ENCODE assay signal across 8 mouse cellular contexts in the genomic region with DNA sequence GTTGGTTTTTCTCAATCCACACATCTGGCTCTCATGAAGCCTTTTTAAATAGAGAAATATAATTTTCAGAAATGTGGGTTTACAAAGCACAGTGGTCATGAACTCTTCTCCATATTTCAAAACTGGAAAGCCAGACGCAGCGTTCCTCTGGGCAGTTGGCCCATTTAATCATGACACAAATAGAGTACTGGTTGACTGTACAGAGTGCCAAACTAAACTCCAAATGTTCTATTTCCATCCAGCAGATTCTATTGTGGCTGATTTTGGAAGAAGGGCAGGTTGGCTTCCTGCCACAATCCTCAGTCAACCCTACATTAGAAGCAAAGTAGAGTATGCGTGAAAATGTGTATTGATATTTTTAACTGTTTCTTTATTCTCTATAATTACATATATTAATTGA.
DNase-seq lines count a peak whose midpoint lies in the region; ATAC-seq lines count a peak whose summit lies in the region.

No protein-coding gene starts in this region.

- 73% methylated on average over 3 of the region's 3 CpGs for WGBS in kidney, embryonic 15.5 days
- 46% methylated on average over 3 of the region's 3 CpGs for WGBS in lung, embryonic 16.5 days
- 95% methylated on average over 3 of the region's 3 CpGs for WGBS in forebrain, embryonic 12.5 days

- no peaks in the 10 kb centered on the region for H3K4me1 ChIP-seq in kidney, embryonic 15.5 days
- no peaks in the 10 kb centered on the region for H3K4me1 ChIP-seq in lung, embryonic 16.5 days (replicated peaks; ENCODE audit: control insufficient read depth, insufficient read depth, low read length)
- no peaks in the 10 kb centered on the region for H3K4me1 ChIP-seq in forebrain, embryonic 12.5 days

- no peaks in the 10 kb centered on the region for H3K27me3 ChIP-seq in kidney, embryonic 15.5 days
- no peaks in the 10 kb centered on the region for H3K27me3 ChIP-seq in lung, embryonic 16.5 days (ENCODE audit: control insufficient read depth, insufficient read depth, low read depth, low read length)
- no peaks in the 10 kb centered on the region for H3K27me3 ChIP-seq in forebrain, embryonic 12.5 days

- no peak overlapping the region for H3K4me2 ChIP-seq in kidney, embryonic 15.5 days
- no peak overlapping the region for H3K4me2 ChIP-seq in lung, embryonic 16.5 days (ENCODE audit: low read depth, low read length)
- no peak overlapping the region for H3K4me2 ChIP-seq in forebrain, embryonic 12.5 days

- no peak overlapping the region for H3K27ac ChIP-seq in kidney, embryonic 15.5 days
- H3K27ac ChIP-seq in lung, embryonic 16.5 days (ENCODE audit: low read length) = no peak overlapping the region
- no peak overlapping the region for H3K27ac ChIP-seq in forebrain, embryonic 12.5 days

- no peak overlapping the region for H3K9ac ChIP-seq in kidney, embryonic 15.5 days
- no peak overlapping the region for H3K9ac ChIP-seq in lung, embryonic 16.5 days (ENCODE audit: low read length)
- H3K9ac ChIP-seq in forebrain, embryonic 12.5 days = no peak overlapping the region

- H3K36me3 ChIP-seq in kidney, embryonic 15.5 days = no peaks in the 10 kb centered on the region
- no peaks in the 10 kb centered on the region for H3K36me3 ChIP-seq in lung, embryonic 16.5 days (ENCODE audit: control insufficient read depth, insufficient read depth, low read length)
- H3K36me3 ChIP-seq in forebrain, embryonic 12.5 days (replicated peaks) = no peaks in the 10 kb centered on the region

- no peaks in the 10 kb centered on the region for H3K9me3 ChIP-seq in kidney, embryonic 15.5 days (replicated peaks)
- H3K9me3 ChIP-seq in lung, embryonic 16.5 days (ENCODE audit: control insufficient read depth, low read length) = no peaks in the 10 kb centered on the region
- H3K9me3 ChIP-seq in forebrain, embryonic 12.5 days = no peaks in the 10 kb centered on the region

- H3K4me3 ChIP-seq in kidney, embryonic 15.5 days (replicated peaks) = no peak overlapping the region
- no peak overlapping the region for H3K4me3 ChIP-seq in lung, embryonic 16.5 days (ENCODE audit: low read length)
- no peak overlapping the region for H3K4me3 ChIP-seq in forebrain, embryonic 12.5 days (replicated peaks)

- no peak for ATAC-seq in kidney, embryonic 15.5 days (replicated peaks; ENCODE audit: low FRiP score)
- ATAC-seq in lung, embryonic 16.5 days (ENCODE audit: low read depth) = peak; percentile 92
- ATAC-seq in forebrain, embryonic 12.5 days (ENCODE audit: low FRiP score) = no peak

- DNase-seq in kidney, postnatal 10 days = peak; percentile 65
- DNase-seq in adrenal gland, postnatal 36 days = peak; percentile 5 to 34
- DNase-seq in cerebellum, postnatal 25 days = peak; percentile 69 to 84
- no peak for DNase-seq in urinary bladder, postnatal 10 days (ENCODE audit: low spot score)
- no peak for DNase-seq in MN1 (ENCODE audit: low spot score)

Comparison
In these comparisons a context has a peak if more than half of its experiments do, and no peak if none do; other contexts are left out.
1. DNase-seq: peak in kidney, postnatal 10 days (single experiment), adrenal gland, postnatal 36 days (2 of 2) and cerebellum, postnatal 25 days (2 of 2); none in urinary bladder, postnatal 10 days (single experiment) and MN1 (single experiment).